Mouse (Mus musculus): ENCODE results near the gene Aagab.

GRCm38 (mm10) chr9:63666612-63667372 is 64.3 kb downstream of the Aagab start:
- TF ChIP-seq CTCF (IDR thresholded peaks at IDR 0.05; ENCODE audit: extremely low read depth, insufficient read depth, insufficient read length, insufficient replicate concordance) (no peak), POLR2A (IDR thresholded peaks at IDR 0.05; ENCODE audit: low read depth, low read length) (no peak)
